Mouse (Mus musculus) embryonic facial prominence, embryonic 10.5 days (tissue): Measurements from ENCODE around the gene Lgr6. TPM values are rescaled to one million over a fixed set of nuclear protein-coding genes. Genes with fewer than 3 reads are reported as not detected.
A peak's percentile ranks its signal among the peaks of the same experiment; 100 is the strongest.

Experiments used
- DNase-seq: peaks from one replicate; pipeline ENCODE4 v3.0.0-alpha.2; 2017; ENCODE audit warnings: low spot score
- H3K27ac ChIP-seq: fragments of 300-500 bp; sonication (generic); replicated peaks from 2 replicates; pipeline ENCODE4 v1.5.1; 2016; ENCODE audit warnings: mild to moderate bottlenecking
- H3K27me3 ChIP-seq: fragments of 300-500 bp; sonication (generic); replicated peaks from 2 replicates; pipeline ENCODE4 v1.6.1; 2016; ENCODE audit warnings: low read depth, mild to moderate bottlenecking; ENCODE audit not compliant: poor library complexity, severe bottlenecking
- H3K36me3 ChIP-seq: fragments of 300-500 bp; sonication (generic); replicated peaks from 2 replicates; pipeline ENCODE4 v1.6.1; 2016; ENCODE audit warnings: mild to moderate bottlenecking, moderate library complexity
- H3K4me1 ChIP-seq: fragments of 300-500 bp; sonication (generic); 2 replicates; pipeline ENCODE4 v1.6.1; 2016
- H3K4me3 ChIP-seq: fragments of 300-500 bp; sonication (generic); 2 replicates; pipeline ENCODE4 v1.5.1; 2016; ENCODE audit warnings: mild to moderate bottlenecking, moderate library complexity
- H3K9me3 ChIP-seq: fragments of 300-500 bp; sonication (generic); 2 replicates; pipeline ENCODE4 v1.6.1; 2016; ENCODE audit warnings: mild to moderate bottlenecking
- WGBS: fragments of 180-500 bp; shearing (Covaris S2); methylation state at CpG from one replicate; pipeline ENCODE4 v1.1.7; 2016; 5-methylcytosine and 5-hydroxymethylcytosine counted together
- polyA plus RNA-seq: library from polyadenylated mRNA; unstranded; fragments of >200 nt; fragmentation: Nextera tagmentation; extraction: Ambion mirVana; gene quantifications from 2 replicates; pipeline ENCODE4 v1.2.1, GENCODE M21; 2016

Gene Lgr6
- polyA plus RNA-seq: 0.73 and 1.1 TPM in 2 replicates

GRCm38 (mm10) chr1:135105124-135105523 is at the start of gene Lgr6:
Gene Lgr6 (minus strand): TSS chr1:135105276.
- peaks cover 77% of the 10 kb centered on the region for H3K27me3 ChIP-seq

GRCm38 (mm10) chr1:135154411-135154959 is 49.4 kb upstream of the Lgr6 start:
- 3% methylated on average over 14 of the region's 14 CpGs for WGBS
- H3K27me3 ChIP-seq: no peaks in the 10 kb centered on the region
- peak overlapping the region; percentile 51 for H3K4me3 ChIP-seq
- peaks cover 52% of the 10 kb centered on the region for H3K36me3 ChIP-seq
- peaks cover 37% of the 10 kb centered on the region for H3K4me1 ChIP-seq
- H3K27ac ChIP-seq: peak overlapping the region; percentile 91
- peak; percentile 85 for DNase-seq
- no peaks in the 10 kb centered on the region for H3K9me3 ChIP-seq

More at GRCm38 (mm10) chr1:135105124-135105523, at the start of gene Lgr6:
- under 1% methylated on average over 40 of the region's 40 CpGs for WGBS
- Histone ChIP-seq H3K9me3 (no peaks in the 10 kb centered on the region), H3K36me3 (no peaks in the 10 kb centered on the region), H3K4me3 (peak within 1 kb of the TSS; percentile 58), H3K27ac (no peak within 1 kb of the TSS; the same call in 1 of the 2 replicates), H3K4me1 (peaks cover 37% of the 10 kb centered on the region)
- DNase-seq: peak; percentile 56

GRCm38 (mm10) chr1:135154011-135154410 is 48.9 kb upstream of the Lgr6 start:
- H3K4me3 ChIP-seq: peak overlapping the region; percentile 51
- H3K36me3 ChIP-seq: peaks cover 52% of the 10 kb centered on the region
- H3K9me3 ChIP-seq: no peaks in the 10 kb centered on the region
- H3K27me3 ChIP-seq: no peaks in the 10 kb centered on the region
- DNase-seq: no peak
- H3K4me1 ChIP-seq: peaks cover 34% of the 10 kb centered on the region
- H3K27ac ChIP-seq: peak overlapping the region; percentile 91
- 20% methylated on average over 13 of the region's 13 CpGs for WGBS

GRCm38 (mm10) chr1:135148996-135149395 is 43.9 kb upstream of the Lgr6 start:
- Histone ChIP-seq H3K27me3 (peaks cover 19% of the 10 kb centered on the region), H3K36me3 (peaks cover 26% of the 10 kb centered on the region), H3K27ac (no peak overlapping the region), H3K9me3 (no peaks in the 10 kb centered on the region), H3K4me1 (peaks cover 45% of the 10 kb centered on the region), H3K4me3 (no peak overlapping the region)
- WGBS: 74% methylated on average over 5 of the region's 5 CpGs
- DNase-seq: no peak

- H3K9me3 ChIP-seq: no peaks in the 10 kb centered on the region
- no peak for DNase-seq
- WGBS: 75% methylated on average over 4 of the region's 4 CpGs
These were observed 43.4 kb upstream of the Lgr6 start for GRCm38 (mm10) chr1:135148476-135148875.

GRCm38 (mm10) chr1:135147702-135148058 is 42.6 kb upstream of the Lgr6 start:
- Histone ChIP-seq H3K4me3 (peak overlapping the region; percentile 97), H3K4me1 (peaks cover 42% of the 10 kb centered on the region), H3K27me3 (peaks cover 32% of the 10 kb centered on the region), H3K9me3 (no peaks in the 10 kb centered on the region), H3K27ac (peak overlapping the region; percentile 94), H3K36me3 (peaks cover 22% of the 10 kb centered on the region)
- under 1% methylated on average over 7 of the region's 7 CpGs for WGBS
- no peak for DNase-seq

More at GRCm38 (mm10) chr1:135148476-135148875, 43.4 kb upstream of the Lgr6 start:
- no peak overlapping the region for H3K27ac ChIP-seq
- peak overlapping the region; percentile 97 for H3K4me3 ChIP-seq
- peaks cover 24% of the 10 kb centered on the region for H3K36me3 ChIP-seq
- H3K4me1 ChIP-seq: peaks cover 42% of the 10 kb centered on the region
- peaks cover 25% of the 10 kb centered on the region for H3K27me3 ChIP-seq

- Histone ChIP-seq H3K27ac (peak overlapping the region; percentile 94), H3K36me3 (peaks cover 16% of the 10 kb centered on the region), H3K4me3 (peak overlapping the region; percentile 97), H3K4me1 (peaks cover 36% of the 10 kb centered on the region), H3K9me3 (no peaks in the 10 kb centered on the region), H3K27me3 (peaks cover 33% of the 10 kb centered on the region)
- WGBS: under 1% methylated on average over 69 of the region's 69 CpGs
- DNase-seq: peak; percentile 76
These were observed 42.0 kb upstream of the Lgr6 start for GRCm38 (mm10) chr1:135146946-135147701.

- Histone ChIP-seq H3K9me3 (no peaks in the 10 kb centered on the region), H3K36me3 (peaks cover 8% of the 10 kb centered on the region), H3K27me3 (peaks cover 33% of the 10 kb centered on the region), H3K4me1 (peaks cover 35% of the 10 kb centered on the region), H3K4me3 (peak within 1 kb of the TSS; percentile 97), H3K27ac (peak within 1 kb of the TSS; percentile 94)
- 2% methylated on average over 78 of the region's 78 CpGs for WGBS
- DNase-seq: peak; percentile 88
These were observed 41.2 kb upstream of the Lgr6 start, which contains the start of gene Arl8a for GRCm38 (mm10) chr1:135146077-135146945. Gene Arl8a (plus strand): TSS chr1:135146824.

GRCm38 (mm10) chr1:135143940-135144339 is 38.9 kb upstream of the Lgr6 start:
- H3K9me3 ChIP-seq: no peaks in the 10 kb centered on the region
- H3K27ac ChIP-seq: no peak overlapping the region
- no peak for DNase-seq
- whole genome bisulfite sequencing: 91% methylated on average over 2 of the region's 2 CpGs
- peaks cover 33% of the 10 kb centered on the region for H3K27me3 ChIP-seq
- H3K36me3 ChIP-seq: no peaks in the 10 kb centered on the region
- H3K4me3 ChIP-seq: no peak overlapping the region
- peaks cover 30% of the 10 kb centered on the region for H3K4me1 ChIP-seq

GRCm38 (mm10) chr1:135142452-135142851 is 37.4 kb upstream of the Lgr6 start:
- H3K4me3 ChIP-seq: no peak overlapping the region
- no peaks in the 10 kb centered on the region for H3K9me3 ChIP-seq
- no peak overlapping the region for H3K27ac ChIP-seq
- 82% methylated on average over 2 of the region's 2 CpGs for WGBS
- no peaks in the 10 kb centered on the region for H3K36me3 ChIP-seq
- H3K4me1 ChIP-seq: peaks cover 15% of the 10 kb centered on the region
- DNase-seq: no peak
- H3K27me3 ChIP-seq: peaks cover 33% of the 10 kb centered on the region

GRCm38 (mm10) chr1:135139906-135140305 is 34.8 kb upstream of the Lgr6 start:
- H3K4me3 ChIP-seq: no peak overlapping the region
- WGBS: 72% methylated on average over 2 of the region's 2 CpGs
- H3K27ac ChIP-seq: no peak overlapping the region
- peaks cover 21% of the 10 kb centered on the region for H3K27me3 ChIP-seq
- DNase-seq: no peak
- no peaks in the 10 kb centered on the region for H3K4me1 ChIP-seq
- no peaks in the 10 kb centered on the region for H3K36me3 ChIP-seq
- H3K9me3 ChIP-seq: no peaks in the 10 kb centered on the region

GRCm38 (mm10) chr1:135136500-135136899 is 31.4 kb upstream of the Lgr6 start:
- peaks cover 18% of the 10 kb centered on the region for H3K4me1 ChIP-seq
- peaks cover 6% of the 10 kb centered on the region for H3K27me3 ChIP-seq
- H3K27ac ChIP-seq: no peak overlapping the region
- H3K4me3 ChIP-seq: no peak overlapping the region
- no peaks in the 10 kb centered on the region for H3K36me3 ChIP-seq
- H3K9me3 ChIP-seq: no peaks in the 10 kb centered on the region
- 18% methylated on average over 1 of the region's 1 CpGs for WGBS
- peak; percentile 85 for DNase-seq
